ENCODE assay signal across 16 mouse cellular contexts in the genomic region with DNA sequence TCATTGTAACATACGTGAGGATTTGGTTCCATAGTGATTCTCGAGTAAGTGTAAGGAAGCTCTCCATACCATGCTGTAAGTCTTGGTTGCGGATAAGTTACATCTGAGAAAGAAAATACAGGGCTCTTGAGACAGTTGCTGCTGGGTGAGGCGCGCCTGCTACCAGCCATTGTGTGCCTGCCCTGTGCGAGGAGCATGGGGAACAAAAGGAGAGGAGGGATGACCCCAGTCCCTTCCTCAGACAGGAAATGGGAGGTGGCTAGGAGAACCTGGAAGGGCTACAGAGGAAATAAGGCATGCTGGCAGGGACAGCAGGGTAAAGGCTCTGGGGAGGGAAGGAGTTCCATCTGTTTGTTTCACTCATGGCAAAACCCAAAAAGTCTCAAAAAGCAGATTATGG. TPM values are rescaled to one million over a fixed set of nuclear protein-coding genes. Genes with fewer than 3 reads are reported as not detected.
DNase-seq lines count a peak whose midpoint lies in the region; ATAC-seq and TF ChIP-seq lines count a peak whose summit lies in the region.
"Had no signal": no experiment of that assay in that cellular context is flagged by ENCODE, and none has a peak within 500 bp of the region (broad histone marks: within the 10 kb centered on the region; RNA-seq: fewer than 3 reads in every experiment).

No protein-coding gene starts in this region.

- no peaks in the 10 kb centered on the region for H3K27me3 ChIP-seq in midbrain, embryonic 11.5 days (ENCODE audit: control insufficient read depth, insufficient read depth, low read length)
- no peaks in the 10 kb centered on the region for H3K27me3 ChIP-seq in midbrain, embryonic 16.5 days (ENCODE audit: control insufficient read depth, insufficient read depth, low read depth, low read length)
- H3K27me3 ChIP-seq: limb, embryonic 13.5 days; midbrain, embryonic 13.5 days had no signal

- DNase-seq in adrenal gland, postnatal 14 days: peak; percentile 30
- no peak for DNase-seq in adrenal gland, adult 8-10 months
- DNase-seq in midbrain, embryonic 11.5 days (ENCODE audit: low spot score, missing footprints): peak; percentile 39
- DNase-seq in kidney, postnatal 14 days: peak; percentile 54
- peak; percentile 39 for DNase-seq in lung, postnatal 36 days
- no peak for DNase-seq in layer of hippocampus, postnatal 10 days (ENCODE audit: low spot score in 2 of 2)
- no peak for DNase-seq in left cerebral cortex, adult 2 months (ENCODE audit: extremely low spot score in 1 of 2, low spot score in 2 of 2)
- DNase-seq: cerebellum, adult 8-10 months; forebrain, postnatal 0 days; gastrocnemius, postnatal 25 days; layer of hippocampus, postnatal 36 days had no signal

- ATAC-seq in midbrain, embryonic 11.5 days (ENCODE audit: low FRiP score): no peak
- ATAC-seq in midbrain, embryonic 16.5 days: no peak
- ATAC-seq: midbrain, embryonic 13.5 days had no signal

- H3K27ac ChIP-seq in midbrain, embryonic 11.5 days (ENCODE audit: low read depth, low read length): no peak overlapping the region
- H3K27ac ChIP-seq in midbrain, embryonic 16.5 days (ENCODE audit: low read length): no peak overlapping the region
- H3K27ac ChIP-seq in left cerebral cortex, adult 2 months: no peak overlapping the region
- H3K27ac ChIP-seq: limb, embryonic 13.5 days; midbrain, embryonic 13.5 days had no signal

- H3K36me3 ChIP-seq in midbrain, embryonic 11.5 days (ENCODE audit: control insufficient read depth, insufficient read depth, low read length): peaks cover 6% of the 10 kb centered on the region; the same call in 1 of the 2 replicates
- peaks cover 41% of the 10 kb centered on the region for H3K36me3 ChIP-seq in midbrain, embryonic 16.5 days (ENCODE audit: control insufficient read depth, insufficient read depth, low read length)

- no peaks in the 10 kb centered on the region for H3K4me1 ChIP-seq in midbrain, embryonic 11.5 days (ENCODE audit: control insufficient read depth, insufficient read depth, low read length)
- H3K4me1 ChIP-seq in midbrain, embryonic 16.5 days (ENCODE audit: control insufficient read depth, insufficient read depth, low read length): no peaks in the 10 kb centered on the region
- H3K4me1 ChIP-seq: limb, embryonic 13.5 days; midbrain, embryonic 13.5 days had no signal

- intact Hi-C loops in left cerebral cortex, adult 2 months (cut with DNase I): no loop called here

- no peak overlapping the region for H3K4me2 ChIP-seq in midbrain, embryonic 11.5 days
- H3K4me2 ChIP-seq in midbrain, embryonic 16.5 days (ENCODE audit: low read length): no peak overlapping the region
- H3K4me2 ChIP-seq: limb, embryonic 13.5 days; midbrain, embryonic 13.5 days had no signal

- 93% methylated on average over 6 of the region's 6 CpGs for WGBS in midbrain, embryonic 11.5 days
- 89% methylated on average over 6 of the region's 6 CpGs for WGBS in midbrain, embryonic 16.5 days

- no peaks in the 10 kb centered on the region for H3K9me3 ChIP-seq in midbrain, embryonic 11.5 days (ENCODE audit: control insufficient read depth, low read length)
- no peaks in the 10 kb centered on the region for H3K9me3 ChIP-seq in midbrain, embryonic 16.5 days (replicated peaks; ENCODE audit: control insufficient read depth, low read length, poor library complexity, severe bottlenecking)
- H3K9me3 ChIP-seq: limb, embryonic 13.5 days; midbrain, embryonic 13.5 days had no signal

- H3K4me3 ChIP-seq in midbrain, embryonic 11.5 days (ENCODE audit: low read depth, low read length): no peak overlapping the region
- H3K4me3 ChIP-seq in midbrain, embryonic 16.5 days (ENCODE audit: low read depth, low read length): no peak overlapping the region
- no peak overlapping the region for H3K4me3 ChIP-seq in left cerebral cortex, adult 2 months
- H3K4me3 ChIP-seq: limb, embryonic 13.5 days; midbrain, embryonic 13.5 days had no signal

- H3K9ac ChIP-seq in midbrain, embryonic 11.5 days (ENCODE audit: low read length): no peak overlapping the region
- no peak overlapping the region for H3K9ac ChIP-seq in midbrain, embryonic 16.5 days (ENCODE audit: low read depth, low read length)
- H3K9ac ChIP-seq: forebrain, postnatal 0 days; limb, embryonic 13.5 days; midbrain, embryonic 13.5 days had no signal

- no peak for TF ChIP-seq CTCF in left cerebral cortex, adult 2 months (IDR thresholded peaks at IDR 0.05)

RNA-seq across cellular contexts. Expression of a gene that starts 5.3 kb away (rescaled TPM):
- total RNA-seq in adrenal gland, postnatal 14 days (2021): not detected in 2 replicates
- under 1 TPM in 1 of 4 experiments, not detected in 3; 0.80 TPM for total RNA-seq in adrenal gland, adult 8-10 months (2022)
- not detected in 2 replicates for polyA plus RNA-seq in midbrain, embryonic 11.5 days (2014; fragmentation: Nextera tagmentation; extraction: Ambion mirVana)
- not detected in 2 replicates for polyA plus RNA-seq in midbrain, embryonic 16.5 days (2015; fragmentation: Nextera tagmentation; extraction: Ambion mirVana)
- not detected for total RNA-seq in layer of hippocampus, postnatal 10 days (2021)
- not detected for total RNA-seq in left cerebral cortex, adult 2 months (2021)
- total RNA-seq: forebrain, postnatal 0 days; gastrocnemius, postnatal 25 days; layer of hippocampus, postnatal 36 days had no signal
- polyA plus RNA-seq: brain, embryonic 14.5 days; forebrain, postnatal 0 days; limb, embryonic 13.5 days; liver, embryonic 16.5 days; midbrain, embryonic 13.5 days had no signal

RNA-seq across cellular contexts. Expression of a gene that starts 9.2 kb away (rescaled TPM):
- 48.8 and 65.8 TPM in 2 replicates for total RNA-seq in adrenal gland, postnatal 14 days (2021)
- 10 to 100 TPM; 29.9 to 57.4 (median 46.2) TPM for total RNA-seq in adrenal gland, adult 8-10 months (2022)
- 50.8 and 51.3 TPM in 2 replicates for polyA plus RNA-seq in midbrain, embryonic 11.5 days (2014; fragmentation: Nextera tagmentation; extraction: Ambion mirVana)
- polyA plus RNA-seq in midbrain, embryonic 16.5 days (2015; fragmentation: Nextera tagmentation; extraction: Ambion mirVana): 46.2 and 46.4 TPM in 2 replicates
- 10 to 100 TPM; 22.6 to 26.9 TPM for total RNA-seq in layer of hippocampus, postnatal 10 days (2021)
- 10 to 100 TPM; 26.1 to 28.1 TPM for total RNA-seq in left cerebral cortex, adult 2 months (2021)

RNA-seq across cellular contexts. Expression of a gene that starts 44.4 kb away (rescaled TPM):
- total RNA-seq in adrenal gland, postnatal 14 days (2021): 29.6 and 43.3 TPM in 2 replicates
- 10 to 100 TPM; 22.6 to 32.3 (median 30.3) TPM for total RNA-seq in adrenal gland, adult 8-10 months (2022)
- polyA plus RNA-seq in midbrain, embryonic 11.5 days (2014; fragmentation: Nextera tagmentation; extraction: Ambion mirVana): 1.7 and 1.9 TPM in 2 replicates
- polyA plus RNA-seq in midbrain, embryonic 16.5 days (2015; fragmentation: Nextera tagmentation; extraction: Ambion mirVana): 5.3 and 5.8 TPM in 2 replicates
- 10 to 100 TPM; 44.4 to 49.5 TPM for total RNA-seq in layer of hippocampus, postnatal 10 days (2021)
- total RNA-seq in left cerebral cortex, adult 2 months (2021): 10 to 100 TPM; 42.4 to 63.0 TPM

Comparison
In these comparisons a context has a peak if more than half of its experiments do, and no peak if none do; other contexts are left out.
1. DNase-seq: peak in adrenal gland, postnatal 14 days (single experiment), midbrain, embryonic 11.5 days (single experiment), kidney, postnatal 14 days (single experiment) and lung, postnatal 36 days (single experiment); none in adrenal gland, adult 8-10 months (single experiment), layer of hippocampus, postnatal 10 days (0 of 2) and left cerebral cortex, adult 2 months (0 of 2).